Mouse (Mus musculus) liver, embryonic 14.5 days (tissue): ENCODE data around the gene Abca2. TPM values are rescaled to one million over a fixed set of nuclear protein-coding genes. Genes with fewer than 3 reads are reported as not detected.

Source experiments
- ATAC-seq: fragments of 200-750 bp; cut with Nextera tagmentation; 2 replicates; pipeline ENCODE4 v1.8.0; 2017; ENCODE audit warnings: moderate number of reproducible peaks, mild to moderate bottlenecking, moderate library complexity; ENCODE audit not compliant: insufficient read depth
- DNase-seq, 3 experiments: peaks; one replicate each; pipeline ENCODE4 v3.0.0-alpha.2; 2012 to 2013; ENCODE audit warnings: low read depth in 3 of 3, low spot score in 3 of 3
- H3K27ac ChIP-seq: fragments of 300-500 bp; sonication (generic); 2 replicates; pipeline ENCODE4 v1.5.1; 2014; ENCODE audit warnings: moderate library complexity, mild to moderate bottlenecking, control low read depth, inconsistent platforms
- H3K27me3 ChIP-seq: fragments of 300-500 bp; sonication (generic); 2 replicates; pipeline ENCODE4 v1.6.1; 2014; ENCODE audit warnings: mild to moderate bottlenecking, low read length, moderate library complexity; ENCODE audit not compliant: control insufficient read depth, insufficient read depth
- H3K36me3 ChIP-seq: fragments of 300-500 bp; sonication (generic); replicated peaks from 2 replicates; pipeline ENCODE4 v1.6.1; 2014; ENCODE audit warnings: low read depth; ENCODE audit not compliant: control insufficient read depth, insufficient read depth
- H3K4me1 ChIP-seq, 2 experiments: fragments of 200-500 bp in 1 of 2; fragments of 300-500 bp in 1 of 2; sonication (generic) in 1 of 2; replicated peaks; 2 replicates each; pipeline ENCODE4 v1.6.1; 2012 to 2014; ENCODE audit warnings: antibody characterized with exemption in 1 of 2, inconsistent platforms in 1 of 2, low read length in 1 of 2; ENCODE audit not compliant: control insufficient read depth in 2 of 2, insufficient read depth in 2 of 2
- H3K4me2 ChIP-seq: fragments of 300-500 bp; sonication (generic); 2 replicates; pipeline ENCODE4 v1.6.1; 2014; ENCODE audit warnings: low read depth, mild to moderate bottlenecking, control low read depth, moderate library complexity
- H3K4me3 ChIP-seq, 2 experiments: fragments of 200-500 bp in 1 of 2; fragments of 300-500 bp in 1 of 2; sonication (generic) in 1 of 2; 2 replicates each; pipeline ENCODE4 v1.5.1; 2012 to 2014; ENCODE audit warnings: low read depth in 2 of 2, low read length in 2 of 2, mild to moderate bottlenecking in 2 of 2, control low read depth in 1 of 2, inconsistent platforms in 1 of 2, moderate library complexity in 1 of 2; ENCODE audit not compliant: insufficient read depth in 1 of 2
- H3K9ac ChIP-seq: fragments of 300-500 bp; sonication (generic); replicated peaks from 2 replicates; pipeline ENCODE4 v1.6.1; 2014; ENCODE audit warnings: mild to moderate bottlenecking, control low read depth, moderate library complexity
- H3K9me3 ChIP-seq: fragments of 300-500 bp; sonication (generic); 2 replicates; pipeline ENCODE4 v1.6.1; 2016; ENCODE audit warnings: low read length, mixed read lengths; ENCODE audit not compliant: control insufficient read depth
- CTCF ChIP-seq: IDR thresholded peaks from 2 replicates; pipeline ENCODE4 v1.5.1; 2016; ENCODE audit warnings: antibody characterized with exemption, low read depth, control low read depth
- EP300 ChIP-seq: IDR thresholded peaks from 2 replicates; pipeline ENCODE4 v1.6.1; 2016; ENCODE audit warnings: antibody characterized with exemption, low read depth
- WGBS: fragments of 180-500 bp; shearing (Covaris S2); extraction: QIAGEN DNeasy Blood & Tissue Kit; methylation state at CpG from one replicate; pipeline ENCODE4 v1.1.7; 2014; ENCODE audit not compliant: insufficient replicate concordance; 5-methylcytosine and 5-hydroxymethylcytosine counted together
- polyA plus RNA-seq, 2 experiments: library from polyadenylated mRNA; depleted of rRNA in 1 of 2; stranded (reverse) in 1 of 2; unstranded in 1 of 2; fragments of >200 nt; fragmentation: Nextera tagmentation in 1 of 2; extraction: Ambion mirVana in 1 of 2; gene quantifications; 2 replicates each; pipeline versions ENCODE4 v1.2.1 to v1.2.3; 2012 to 2014

Abca2 gene
- polyA plus RNA-seq (2012; rRNA removed) (2.4 and 2.5 TPM in 2 replicates), polyA plus RNA-seq (2014; fragmentation: Nextera tagmentation; extraction: Ambion mirVana) (0.91 and 1.1 TPM in 2 replicates)

DNA sequence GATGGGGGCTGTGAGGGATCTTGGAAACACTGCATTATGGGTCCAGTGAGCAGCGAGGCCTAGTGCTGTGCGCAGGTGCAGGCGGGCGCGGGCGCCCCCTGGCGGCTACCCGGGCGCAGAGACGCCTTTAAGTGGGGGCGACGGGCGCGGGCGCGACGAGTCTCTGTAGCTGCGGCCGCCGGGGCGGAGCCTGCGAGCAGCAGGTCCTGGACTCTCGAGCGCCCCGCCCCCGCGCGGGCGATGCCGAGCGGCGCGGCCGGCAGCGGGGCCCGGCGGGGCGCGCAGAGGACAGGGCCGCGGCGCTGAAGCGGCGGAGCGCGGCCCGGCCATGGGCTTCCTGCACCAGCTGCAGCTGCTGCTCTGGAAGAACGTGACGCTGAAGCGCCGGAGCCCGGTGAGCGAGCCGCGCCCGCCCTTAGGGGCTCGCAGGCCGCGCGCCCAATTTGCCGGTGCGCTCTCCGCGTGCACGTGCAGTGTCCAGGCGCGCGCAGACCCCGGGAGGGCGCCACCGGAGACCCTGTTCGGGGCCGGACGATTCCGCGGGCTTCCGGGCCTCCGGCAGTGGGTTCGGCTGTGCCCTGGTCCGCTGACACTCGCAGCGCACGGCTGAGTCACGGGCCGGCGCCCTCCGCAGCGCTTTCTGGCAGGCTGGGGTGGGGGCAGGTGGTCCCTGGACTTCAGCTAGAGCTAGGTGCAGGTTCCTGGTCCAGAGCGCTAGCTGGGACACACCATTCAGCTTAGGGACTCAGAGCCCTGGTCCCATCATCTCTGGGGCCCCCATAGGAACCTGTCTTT, at the start of gene Abca2:
Gene Abca2, plus strand, starts transcription at position 262 of the 795 bp plus-strand sequence.
- peak within 1 kb of the TSS; percentile 44 for H3K9ac ChIP-seq
- under 1% methylated on average over 88 of the region's 89 CpGs for WGBS
- no peak within 1 kb of the TSS for H3K27ac ChIP-seq
- peaks cover 7% of the 10 kb centered on the region for H3K27me3 ChIP-seq
- H3K4me2 ChIP-seq: peak within 1 kb of the TSS; percentile 93
- H3K4me3 ChIP-seq: peak within 1 kb of the TSS; percentile 58 to 68
- peak; percentile 85 for ATAC-seq
- H3K36me3 ChIP-seq: no peaks in the 10 kb centered on the region
- DNase-seq: peak; percentile 75 to 80 (median 77)
- H3K9me3 ChIP-seq: no peaks in the 10 kb centered on the region
- TF ChIP-seq CTCF (peak; percentile 87), EP300 (no peak)
- no peaks in the 10 kb centered on the region for H3K4me1 ChIP-seq

DNA sequence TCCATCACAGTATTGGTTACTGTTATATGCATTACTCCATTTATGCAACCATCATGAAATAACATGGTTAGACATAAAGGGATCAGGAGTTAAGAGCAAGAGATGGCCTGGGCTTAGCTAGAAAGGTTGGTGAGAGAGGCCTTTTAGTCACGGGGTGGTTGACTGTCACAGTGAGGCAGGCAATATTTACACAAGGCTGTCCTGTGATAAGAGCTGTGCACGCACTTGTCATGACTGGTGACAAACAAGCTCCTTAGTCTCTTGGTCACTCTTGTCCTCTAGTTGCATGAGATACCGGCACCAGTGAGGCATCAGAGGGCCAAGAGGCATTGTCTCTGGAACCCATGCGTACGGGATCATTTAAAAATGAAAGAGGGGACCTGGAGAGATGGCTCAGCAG, 44.0 kb upstream of the Abca2 start:
- no peak for TF ChIP-seq CTCF
- no peak for TF ChIP-seq EP300
- Histone ChIP-seq H3K4me1 (no peaks in the 10 kb centered on the region), H3K9ac (no peak overlapping the region), H3K27ac (no peak overlapping the region), H3K27me3 (no peaks in the 10 kb centered on the region), H3K4me3 (no peak overlapping the region), H3K9me3 (no peaks in the 10 kb centered on the region), H3K36me3 (no peaks in the 10 kb centered on the region), H3K4me2 (no peak overlapping the region)
- DNase-seq: no peak
- WGBS: 53% methylated on average over 5 of the region's 5 CpGs
- no peak for ATAC-seq

DNA sequence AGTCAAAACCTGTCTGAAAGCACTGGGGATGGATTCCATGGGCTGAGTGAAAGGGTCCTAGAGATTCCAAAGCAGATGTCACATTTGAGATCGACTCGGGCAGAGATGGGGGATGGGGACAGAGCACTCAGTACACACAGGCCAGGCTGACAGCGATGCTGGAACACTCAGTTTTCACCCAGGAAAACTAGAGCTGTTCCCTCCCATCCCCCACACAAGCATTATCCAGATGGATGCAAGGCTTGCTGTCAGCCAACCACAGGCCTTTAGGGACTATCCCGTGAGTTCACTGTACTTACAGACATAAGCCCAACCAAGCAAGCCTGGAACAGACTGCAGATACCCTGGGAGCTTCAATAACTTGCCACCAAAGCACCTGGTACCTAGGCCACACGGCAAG, 37.2 kb upstream of the Abca2 start:
- WGBS: 62% methylated on average over 5 of the region's 5 CpGs
- peaks cover 20% of the 10 kb centered on the region for H3K27me3 ChIP-seq
- H3K9ac ChIP-seq: no peak overlapping the region; the same call in 1 of the 2 replicates
- no peak overlapping the region for H3K4me3 ChIP-seq
- DNase-seq: no peak
- no peak for ATAC-seq
- H3K9me3 ChIP-seq: no peaks in the 10 kb centered on the region
- H3K27ac ChIP-seq: no peak overlapping the region
- no peaks in the 10 kb centered on the region for H3K36me3 ChIP-seq
- no peak overlapping the region for H3K4me2 ChIP-seq
- no peaks in the 10 kb centered on the region; a peak in 1 of 4 replicates for H3K4me1 ChIP-seq
- TF ChIP-seq EP300 (no peak), CTCF (no peak)

DNA sequence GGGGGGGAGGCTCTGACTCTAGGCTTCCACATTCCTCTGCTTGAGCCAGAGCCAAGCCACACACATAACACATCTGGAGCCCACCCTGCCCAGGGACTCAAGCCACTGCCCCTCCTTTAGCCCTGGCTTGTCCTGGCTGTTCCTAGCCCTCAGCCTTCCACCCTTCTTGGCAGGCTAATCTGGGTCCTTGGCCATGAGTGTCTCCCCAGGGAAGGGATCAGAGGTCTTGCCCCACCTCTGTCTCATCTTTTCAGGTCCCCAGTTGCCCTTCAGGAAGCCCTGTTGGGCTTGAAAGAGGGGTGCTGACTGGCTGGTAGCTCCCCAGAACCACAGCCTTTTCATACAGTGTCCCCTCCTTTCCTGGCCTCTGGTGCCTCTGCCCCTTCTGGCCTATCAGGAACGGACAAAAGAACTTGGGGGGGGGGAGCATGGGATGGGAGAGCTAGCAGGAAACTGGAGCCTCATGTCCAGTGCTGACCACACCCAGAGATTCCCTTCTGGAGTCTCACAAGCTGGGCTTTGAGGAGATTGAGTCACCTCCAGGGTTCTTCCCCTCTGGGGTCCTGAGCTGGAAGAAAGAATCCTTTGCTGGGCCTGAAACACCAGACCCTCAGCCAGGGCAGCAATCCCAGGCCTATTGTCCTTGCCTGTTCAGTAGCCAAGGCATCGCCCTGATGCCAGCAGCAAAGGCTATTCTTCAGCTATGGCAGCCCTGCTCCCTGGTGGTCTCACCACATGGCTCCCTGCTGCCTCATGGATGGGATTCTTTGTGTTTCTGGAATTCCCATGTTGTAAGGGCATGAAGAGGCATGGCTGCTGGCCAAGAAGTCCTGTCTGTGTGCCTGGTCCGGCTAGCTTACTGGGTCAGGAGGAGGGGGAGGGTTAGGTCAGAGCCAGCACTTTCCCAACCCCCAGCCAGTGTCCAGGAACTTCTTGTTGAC, 34.0 kb upstream of the Abca2 start:
- DNase-seq: no peak
- no peak overlapping the region for H3K9ac ChIP-seq
- H3K27me3 ChIP-seq: peaks cover 43% of the 10 kb centered on the region
- TF ChIP-seq CTCF (no peak), EP300 (no peak)
- H3K27ac ChIP-seq: no peak overlapping the region
- H3K4me1 ChIP-seq: no peaks in the 10 kb centered on the region; a peak in 1 of 4 replicates
- WGBS: 31% methylated on average over 3 of the region's 3 CpGs
- no peaks in the 10 kb centered on the region for H3K9me3 ChIP-seq
- H3K36me3 ChIP-seq: no peaks in the 10 kb centered on the region
- H3K4me2 ChIP-seq: no peak overlapping the region
- no peak overlapping the region for H3K4me3 ChIP-seq
- ATAC-seq: no peak
